Mouse (Mus musculus): Measurements from ENCODE around the gene Ehd2. TPM values are rescaled to one million over a fixed set of nuclear protein-coding genes. Genes with fewer than 3 reads are reported as not detected.

Ehd2 gene
- polyA plus RNA-seq, 1 experiment, result 104 TPM

DNA sequence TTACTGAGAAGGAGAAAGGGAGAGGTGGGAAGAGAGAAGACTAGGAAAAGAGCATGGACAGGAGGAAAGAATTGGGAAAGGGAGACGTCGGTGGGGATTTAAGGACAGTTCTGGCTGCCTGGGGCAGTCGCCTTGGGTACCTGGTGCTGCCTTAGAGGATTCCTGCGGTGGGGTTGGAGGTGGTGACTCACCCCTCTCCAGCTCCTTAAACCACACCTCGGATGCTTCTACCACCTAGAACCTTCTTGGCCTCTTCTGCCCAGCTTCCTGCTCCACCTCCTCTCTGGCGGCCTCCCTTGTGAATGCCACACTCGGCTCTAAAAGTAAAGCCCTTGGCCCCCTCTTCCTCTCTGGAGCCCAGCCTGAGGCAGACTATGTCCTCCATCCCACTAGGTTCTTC, 11.9 kb downstream of the Ehd2 start:
- peaks cover 51% of the 10 kb centered on the region for H3K36me3 ChIP-seq (ENCODE audit: control insufficient read depth, insufficient read depth)
- H3K4me2 ChIP-seq (ENCODE audit: low read depth), result no peak overlapping the region
- no peak overlapping the region for H3K4me3 ChIP-seq
- no peaks in the 10 kb centered on the region for H3K27me3 ChIP-seq (ENCODE audit: control insufficient read depth, insufficient read depth, insufficient read length)
- H3K79me2 ChIP-seq (ENCODE audit: control insufficient read depth, insufficient read depth), result peaks cover 7% of the 10 kb centered on the region
- TF ChIP-seq MYOG (IDR thresholded peaks at IDR 0.05; ENCODE audit: control insufficient read depth in 1 of 3, insufficient read depth in 1 of 3, insufficient read length in 2 of 3, low read depth in 2 of 3) (no peak), MYOD1 (IDR thresholded peaks at IDR 0.05; ENCODE audit: control insufficient read depth in 1 of 3, insufficient read length in 2 of 3, low read depth in 2 of 3) (no peak), CEBPB (IDR thresholded peaks at IDR 0.05; ENCODE audit: insufficient read depth, poor library complexity, severe bottlenecking) (no peak), USF1 (IDR thresholded peaks at IDR 0.05; ENCODE audit: low read depth) (no peak), TCF3 (IDR thresholded peaks at IDR 0.05; ENCODE audit: insufficient read length, low read depth) (no peak), TCF12 (IDR thresholded peaks at IDR 0.05; ENCODE audit: insufficient read depth, poor library complexity, severe bottlenecking) (no peak), E2F4 (IDR thresholded peaks at IDR 0.05; ENCODE audit: insufficient read depth) (no peak), REST (IDR thresholded peaks at IDR 0.05; ENCODE audit: insufficient read depth, insufficient read length) (no peak), MAX (IDR thresholded peaks at IDR 0.05; ENCODE audit: low read depth) (no peak), SRF (IDR thresholded peaks at IDR 0.05; ENCODE audit: control insufficient read depth, insufficient read length, low read depth) (no peak), POLR2A (IDR thresholded peaks at IDR 0.05; ENCODE audit: insufficient read length, low read depth) (no peak), POLR2AphosphoS2 (IDR thresholded peaks at IDR 0.05; ENCODE audit: insufficient read length, low read depth) (no peak)
- no peak overlapping the region for H3ac ChIP-seq (ENCODE audit: control insufficient read depth, insufficient read length)

DNA sequence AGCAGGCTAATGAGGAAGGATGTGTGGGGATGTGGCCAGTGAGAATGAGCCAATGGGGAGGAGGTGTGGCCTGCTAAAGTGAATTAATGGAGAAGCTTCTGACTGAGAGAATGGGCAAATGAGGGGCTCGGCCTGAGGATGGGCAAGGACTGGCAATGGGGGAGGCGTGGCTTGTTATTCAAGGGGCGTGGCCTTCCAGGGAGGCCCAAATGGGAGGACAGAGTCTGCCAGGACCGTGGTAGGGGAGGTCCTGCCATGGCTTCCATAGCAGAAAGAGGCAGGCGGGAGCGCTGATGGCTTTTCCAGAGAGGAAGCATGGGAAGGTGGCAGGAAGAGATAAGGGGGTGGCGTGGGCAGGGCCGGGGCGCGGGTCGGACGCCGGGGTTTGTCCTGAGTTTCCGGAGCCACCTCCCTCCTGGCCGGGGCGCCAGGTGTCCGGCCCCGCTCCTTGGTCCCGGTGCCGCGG, 12.4 kb downstream of the Ehd2 start:
- Histone ChIP-seq H3K4me3 (no peak overlapping the region), H3K36me3 (ENCODE audit: control insufficient read depth, insufficient read depth) (peaks cover 56% of the 10 kb centered on the region)

DNA sequence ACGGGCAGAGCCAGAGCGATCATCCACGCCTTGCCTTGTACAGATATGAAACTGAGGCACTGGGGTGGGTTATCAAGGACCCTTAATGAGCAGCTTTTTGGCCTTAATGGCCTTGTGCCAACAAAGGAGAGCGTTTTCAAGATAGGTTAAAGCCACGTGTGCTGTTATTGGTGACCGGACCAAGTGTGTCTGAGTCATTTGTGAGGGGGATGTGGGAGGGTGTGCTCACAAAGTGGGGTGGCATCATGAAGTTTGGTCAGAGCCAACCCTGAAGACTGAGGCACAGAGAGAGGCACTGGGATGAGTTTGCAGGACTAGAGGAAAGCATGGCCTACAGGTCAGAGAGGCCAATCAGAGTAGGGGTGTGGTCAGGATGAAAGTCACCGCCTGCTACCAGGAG, 12.9 kb downstream of the Ehd2 start:
- no peak overlapping the region for H3K4me2 ChIP-seq (ENCODE audit: low read depth)
- no peak overlapping the region for H3ac ChIP-seq (ENCODE audit: control insufficient read depth, insufficient read length)
- no peaks in the 10 kb centered on the region for H3K27me3 ChIP-seq (ENCODE audit: control insufficient read depth, insufficient read depth, insufficient read length)
- peaks cover under 1% of the 10 kb centered on the region for H3K79me2 ChIP-seq (ENCODE audit: control insufficient read depth, insufficient read depth)
- H3K4me3 ChIP-seq, result no peak overlapping the region
- peaks cover 55% of the 10 kb centered on the region for H3K36me3 ChIP-seq (ENCODE audit: control insufficient read depth, insufficient read depth)
- no peak for TF ChIP-seq MYOD1 (IDR thresholded peaks at IDR 0.05; ENCODE audit: control insufficient read depth in 1 of 3, insufficient read length in 2 of 3, low read depth in 2 of 3)

More for the DNA sequence above, 12.4 kb downstream of the Ehd2 start:
- no peaks in the 10 kb centered on the region for H3K27me3 ChIP-seq (ENCODE audit: control insufficient read depth, insufficient read depth, insufficient read length)
- no peak for TF ChIP-seq USF1 (IDR thresholded peaks at IDR 0.05; ENCODE audit: low read depth)
- H3ac ChIP-seq (ENCODE audit: control insufficient read depth, insufficient read length), result no peak overlapping the region
- peaks cover 7% of the 10 kb centered on the region for H3K79me2 ChIP-seq (ENCODE audit: control insufficient read depth, insufficient read depth)
- no peak overlapping the region for H3K4me2 ChIP-seq (ENCODE audit: low read depth)

- peaks cover 51% of the 10 kb centered on the region for H3K36me3 ChIP-seq (ENCODE audit: control insufficient read depth, insufficient read depth)
- H3K27me3 ChIP-seq (ENCODE audit: control insufficient read depth, insufficient read depth, insufficient read length), result no peaks in the 10 kb centered on the region
- no peak overlapping the region for H3ac ChIP-seq (ENCODE audit: control insufficient read depth, insufficient read length)
- TF ChIP-seq POLR2AphosphoS2 (IDR thresholded peaks at IDR 0.05; ENCODE audit: insufficient read length, low read depth) (peak; percentile 24), SRF (IDR thresholded peaks at IDR 0.05; ENCODE audit: control insufficient read depth, insufficient read length, low read depth) (no peak)
- no peak overlapping the region for H3K4me3 ChIP-seq
- no peak overlapping the region for H3K4me2 ChIP-seq (ENCODE audit: low read depth)
- no peaks in the 10 kb centered on the region for H3K79me2 ChIP-seq (ENCODE audit: control insufficient read depth, insufficient read depth)
Observed at GRCm38 (mm10) chr7:15953307-15954074, 13.9 kb downstream of the Ehd2 start.

- peaks cover 51% of the 10 kb centered on the region for H3K36me3 ChIP-seq (ENCODE audit: control insufficient read depth, insufficient read depth)
- H3ac ChIP-seq (ENCODE audit: control insufficient read depth, insufficient read length), result no peak overlapping the region
Observed at GRCm38 (mm10) chr7:15952416-15952815, 15.0 kb downstream of the Ehd2 start.

More at GRCm38 (mm10) chr7:15952416-15952815, 15.0 kb downstream of the Ehd2 start:
- Histone ChIP-seq H3K4me3 (no peak overlapping the region), H3K79me2 (ENCODE audit: control insufficient read depth, insufficient read depth) (no peaks in the 10 kb centered on the region), H3K27me3 (ENCODE audit: control insufficient read depth, insufficient read depth, insufficient read length) (no peaks in the 10 kb centered on the region), H3K4me2 (ENCODE audit: low read depth) (no peak overlapping the region)
- TF ChIP-seq CEBPB (IDR thresholded peaks at IDR 0.05; ENCODE audit: insufficient read depth, poor library complexity, severe bottlenecking) (no peak), MYOD1 (IDR thresholded peaks at IDR 0.05; ENCODE audit: control insufficient read depth in 1 of 3, insufficient read length in 2 of 3, low read depth in 2 of 3) (no peak), E2F4 (IDR thresholded peaks at IDR 0.05; ENCODE audit: insufficient read depth) (no peak), TCF12 (IDR thresholded peaks at IDR 0.05; ENCODE audit: insufficient read depth, poor library complexity, severe bottlenecking) (no peak), USF1 (IDR thresholded peaks at IDR 0.05; ENCODE audit: low read depth) (no peak), MYOG (IDR thresholded peaks at IDR 0.05; ENCODE audit: control insufficient read depth in 1 of 3, insufficient read depth in 1 of 3, insufficient read length in 2 of 3, low read depth in 2 of 3) (no peak), POLR2A (IDR thresholded peaks at IDR 0.05; ENCODE audit: insufficient read length, low read depth) (no peak), POLR2AphosphoS2 (IDR thresholded peaks at IDR 0.05; ENCODE audit: insufficient read length, low read depth) (no peak), REST (IDR thresholded peaks at IDR 0.05; ENCODE audit: insufficient read depth, insufficient read length) (no peak), TCF3 (IDR thresholded peaks at IDR 0.05; ENCODE audit: insufficient read length, low read depth) (no peak), SRF (IDR thresholded peaks at IDR 0.05; ENCODE audit: control insufficient read depth, insufficient read length, low read depth) (no peak), MAX (IDR thresholded peaks at IDR 0.05; ENCODE audit: low read depth) (no peak)
